Mouse (Mus musculus) ES-Bruce4 (cell line): ENCODE results near the gene Esrrg.

Experiments used
- CTCF ChIP-seq: IDR thresholded peaks from one replicate; pipeline ENCODE4 v1.8.1; 2011; ENCODE audit warnings: low read depth, low read length
- POLR2A ChIP-seq: IDR thresholded peaks from one replicate; pipeline ENCODE4 v1.8.1; 2011; ENCODE audit warnings: low read length; ENCODE audit not compliant: insufficient read depth

DNA sequence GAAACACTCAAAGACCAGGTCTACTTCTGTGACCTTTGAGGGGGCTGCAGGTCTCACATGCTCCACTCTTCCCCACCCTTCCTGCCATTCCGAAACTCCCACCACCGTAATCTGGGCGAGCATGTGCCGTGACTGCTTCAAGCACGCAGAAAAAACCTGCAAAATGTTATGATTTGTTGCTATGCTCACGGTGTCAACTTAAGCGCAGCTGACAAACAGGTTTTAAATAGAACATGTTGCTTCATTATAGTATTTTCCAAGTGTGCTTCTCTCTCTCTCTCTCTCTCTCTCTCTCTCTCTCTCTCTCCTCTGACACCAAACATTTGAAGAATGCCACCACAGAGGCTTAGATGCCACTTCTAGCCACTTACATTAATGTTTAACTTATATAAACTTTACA is 330.1 kb downstream of the Esrrg start:
- no peak for TF ChIP-seq CTCF
- TF ChIP-seq POLR2A = no peak
